Mouse (Mus musculus) heart, postnatal 36 days (tissue): ENCODE measurements at regions not wholly inside any gene's neighbourhood (a gene's known extent, or its start where the extent isn't known, plus 50 kb on each side); places are given as distances from the start of the nearest gene placed in this dataset.

Experiments
- DNase-seq, 2 experiments: peaks; one replicate each; pipeline ENCODE4 v3.0.0; 2021 to 2022
- intact Hi-C: fragments of 180-260 bp; cut with DNase I; formaldehyde crosslinking; loops from one replicate; pipeline ENCODE4 v1.15.1; 2025

- intact Hi-C loops, result no loop called here
- DNase-seq, result peak in 1 of 2 experiments; percentile 16
Observed at GRCm38 (mm10) chr6:51641965-51642364, 118.3 kb downstream of the Snx10 start.

DNA sequence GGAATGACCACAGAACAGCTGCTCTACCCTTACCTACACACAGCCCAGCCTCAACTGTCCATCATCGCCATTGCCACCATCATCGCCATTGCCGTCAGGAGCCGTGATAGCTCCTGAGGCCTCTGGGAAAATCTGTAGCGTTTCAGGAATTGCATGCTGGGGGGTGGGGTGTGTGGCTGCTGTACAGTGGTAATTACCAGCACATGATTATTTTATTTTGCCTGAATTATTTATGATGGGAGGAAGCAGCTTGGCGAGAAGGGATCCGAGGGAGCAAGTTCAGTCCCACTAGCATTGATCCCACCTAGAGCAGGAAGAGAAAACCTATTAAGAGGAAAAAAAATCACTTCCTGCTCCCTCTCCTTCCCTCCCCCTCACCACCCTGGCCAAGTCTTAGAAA is 125.1 kb downstream of the Snx10 start:
- DNase-seq, result no peak
- intact Hi-C loops, result no loop called here

- intact Hi-C loops, result no loop called here
- no peak for DNase-seq
Observed at GRCm38 (mm10) chr6:51653753-51654152, 130.1 kb downstream of the Snx10 start.

GRCm38 (mm10) chr6:51654991-51655390 is 131.3 kb downstream of the Snx10 start:
- intact Hi-C loops, result no loop called here
- DNase-seq, result no peak

GRCm38 (mm10) chr6:51656078-51656477 is 132.4 kb downstream of the Snx10 start:
- intact Hi-C loops, result no loop called here
- no peak for DNase-seq

DNA sequence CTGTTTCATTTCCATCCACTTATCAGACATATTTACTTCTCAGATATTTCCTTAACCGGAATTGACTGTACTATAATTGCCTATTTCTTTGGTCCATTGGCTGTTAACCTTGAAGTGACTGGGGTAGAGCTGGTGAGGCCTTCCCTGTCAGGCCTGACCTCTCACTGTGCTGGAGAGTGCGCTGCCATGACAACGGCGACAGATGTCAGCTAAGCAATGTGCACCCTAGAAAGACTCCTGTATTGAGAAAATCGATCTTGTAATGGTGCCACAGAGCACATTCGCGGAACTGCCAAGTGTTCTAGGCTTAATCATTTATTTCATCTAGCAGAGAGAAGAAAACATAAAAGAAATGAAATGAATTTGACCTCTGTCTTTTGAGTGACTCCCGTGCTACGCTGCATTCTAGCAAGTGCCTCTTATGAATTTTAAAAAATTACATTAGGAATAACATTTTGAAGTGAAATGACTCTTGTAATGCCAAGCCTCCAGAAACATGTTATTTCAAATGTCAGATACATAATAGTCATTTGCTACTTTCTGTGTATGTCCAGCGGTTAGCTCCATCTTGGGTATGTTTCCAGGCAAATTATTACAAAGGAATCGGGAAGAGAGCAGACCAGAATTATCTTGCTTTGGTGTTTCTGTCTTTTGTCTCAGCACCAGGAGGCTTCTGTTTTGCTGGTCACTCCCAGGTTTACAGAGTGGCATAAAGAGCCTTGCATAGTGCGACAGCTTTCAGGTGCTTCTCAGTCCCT is 133.4 kb downstream of the Snx10 start:
- intact Hi-C loops, result no loop called here
- DNase-seq, result no peak

DNA sequence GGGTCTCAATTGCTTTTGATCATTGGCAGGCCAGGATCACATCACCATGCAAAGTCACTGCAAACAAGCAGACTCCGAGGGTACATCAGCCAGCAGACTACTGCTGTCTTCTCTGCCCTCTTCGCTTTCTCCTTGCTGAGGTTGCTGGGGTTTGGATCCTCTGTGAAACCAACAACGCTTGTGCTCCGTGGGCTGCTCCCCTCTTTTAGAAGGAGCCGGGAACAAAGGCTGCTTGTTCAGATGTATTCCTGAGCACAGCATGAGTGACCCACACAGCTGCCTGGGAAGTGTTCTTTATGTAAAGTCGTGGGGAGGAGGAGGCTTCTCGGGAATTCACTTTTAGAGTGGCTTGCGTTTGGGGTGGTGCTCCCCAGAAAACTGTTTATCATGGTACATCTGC is 134.7 kb downstream of the Snx10 start:
- no peak for DNase-seq
- intact Hi-C loops, result no loop called here

- intact Hi-C loops, result no loop called here
- no peak for DNase-seq
Observed at GRCm38 (mm10) chr6:51663178-51663577, 139.5 kb downstream of the Snx10 start.

DNA sequence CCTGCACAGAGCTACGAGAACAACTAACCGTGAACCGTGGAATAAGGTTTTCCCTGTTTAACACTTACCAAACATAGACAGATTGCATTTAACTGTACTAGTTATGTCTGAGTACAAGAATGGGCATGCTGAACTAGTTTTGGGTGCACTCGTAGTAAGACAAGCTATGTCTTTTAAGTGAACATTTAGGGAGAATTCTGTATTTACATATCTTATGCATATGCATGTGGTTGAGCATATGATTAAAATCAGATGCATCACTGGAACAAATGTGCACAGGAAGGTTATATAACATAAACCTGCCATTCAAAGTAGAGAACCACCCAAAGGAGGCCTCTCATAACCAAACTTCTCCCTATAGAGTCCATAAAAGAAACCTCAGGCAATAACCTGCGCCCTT is 140.3 kb downstream of the Snx10 start:
- no peak for DNase-seq
- intact Hi-C loops, result no loop called here

DNA sequence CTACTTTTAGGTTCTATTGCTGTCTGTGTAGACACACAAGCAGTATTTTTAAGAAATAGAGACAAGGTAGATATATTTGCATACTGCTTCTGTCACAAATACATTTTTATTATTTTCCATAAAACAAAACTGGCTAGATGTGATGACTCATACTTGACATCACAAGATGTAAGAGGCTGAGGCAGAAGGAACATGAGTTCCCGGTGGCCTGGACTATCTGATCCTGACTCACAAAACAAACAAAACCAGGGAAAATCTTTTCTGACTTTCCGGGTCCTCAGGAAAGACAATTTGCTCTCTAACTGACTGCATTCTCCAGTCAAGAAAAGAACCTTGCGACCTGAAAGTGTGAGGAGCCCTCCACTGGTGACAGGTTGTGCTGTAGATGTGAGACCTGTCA is 143.3 kb downstream of the Snx10 start:
- intact Hi-C loops, result no loop called here

DNA sequence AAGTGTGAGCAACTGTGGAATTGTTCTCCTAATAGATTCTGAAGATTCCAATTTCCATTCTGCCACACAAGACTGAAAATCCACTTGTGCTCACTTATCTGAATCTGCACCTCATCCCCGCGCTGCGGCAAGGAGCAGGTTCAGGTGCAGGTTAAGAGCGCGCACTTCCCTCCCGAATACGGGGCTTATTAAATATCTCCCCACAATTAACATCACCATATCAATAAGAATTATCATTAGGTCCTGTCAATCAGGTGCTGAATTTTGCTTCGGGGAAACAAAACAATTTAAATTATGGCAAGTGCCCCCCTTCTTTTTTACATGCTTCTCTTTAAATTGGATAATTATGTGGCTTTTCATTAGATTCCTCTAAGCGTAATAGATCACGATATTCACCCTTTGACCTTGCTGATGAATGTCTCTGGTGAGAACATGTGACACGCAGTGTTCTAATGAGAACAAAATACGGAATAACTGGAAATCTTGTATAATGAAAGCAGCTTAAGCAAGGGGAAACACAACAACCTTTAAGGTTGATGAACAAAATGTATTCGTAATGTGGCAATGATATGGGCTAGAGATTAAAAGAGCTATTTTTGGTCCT is 151.7 kb downstream of the Snx10 start:
- intact Hi-C loops, result no loop called here
- no peak for DNase-seq

More for the DNA sequence above, 143.3 kb downstream of the Snx10 start:
- no peak for DNase-seq

DNA sequence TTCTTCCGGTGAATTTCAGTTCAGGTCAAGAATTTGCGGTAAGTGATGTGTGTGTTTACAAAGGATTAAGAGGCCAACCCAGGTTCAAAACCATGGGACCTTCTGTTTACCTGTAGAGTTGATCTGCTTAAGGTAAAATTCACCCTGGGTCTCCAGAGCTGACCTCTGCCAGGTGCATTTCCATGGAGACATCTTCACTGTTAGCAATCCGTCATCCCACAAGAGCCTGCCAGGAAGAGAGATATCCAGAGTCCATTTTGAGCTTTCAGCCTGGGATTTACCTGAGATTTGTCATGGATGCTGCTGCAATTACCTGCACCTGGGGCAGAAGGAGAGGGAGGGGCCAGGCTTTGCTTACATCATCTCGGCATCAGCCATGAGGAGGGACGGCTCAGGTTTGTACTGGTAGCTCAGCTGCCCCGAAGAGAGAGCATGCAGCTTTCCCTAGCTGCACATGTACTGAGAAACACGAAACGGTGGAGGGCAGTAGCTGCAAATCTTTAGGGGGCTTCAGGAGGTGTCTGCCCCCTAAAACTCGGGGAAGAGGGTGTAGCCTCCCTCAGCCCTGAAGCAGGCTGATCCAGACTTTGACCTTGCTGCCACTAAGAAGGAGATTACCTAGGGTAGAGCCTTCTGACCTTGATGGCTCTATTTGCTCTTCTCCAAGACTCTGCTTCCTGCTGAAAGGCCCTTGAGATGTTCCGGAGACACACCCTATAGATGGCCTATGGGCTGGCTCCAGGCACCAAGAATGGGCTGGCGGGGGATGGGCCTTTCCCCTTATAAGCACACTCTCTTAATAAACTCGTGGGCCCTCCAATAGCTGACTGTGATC is 153.7 kb downstream of the Snx10 start:
- intact Hi-C loops, result no loop called here
- no peak for DNase-seq

- intact Hi-C loops, result no loop called here
- DNase-seq, result no peak
Observed at GRCm38 (mm10) chr6:51678743-51679142, 155.0 kb downstream of the Snx10 start.

GRCm38 (mm10) chr6:51680239-51680857 is 156.6 kb downstream of the Snx10 start:
- intact Hi-C loops, result no loop called here
- DNase-seq, result peak in 1 of 2 experiments; percentile 20

- no peak for DNase-seq
- intact Hi-C loops, result no loop called here
Observed at GRCm38 (mm10) chr6:51683131-51683530, 159.4 kb downstream of the Snx10 start.

GRCm38 (mm10) chr6:51685651-51686287 is 162.1 kb downstream of the Snx10 start:
- DNase-seq, result no peak
- intact Hi-C loops, result no loop called here

DNA sequence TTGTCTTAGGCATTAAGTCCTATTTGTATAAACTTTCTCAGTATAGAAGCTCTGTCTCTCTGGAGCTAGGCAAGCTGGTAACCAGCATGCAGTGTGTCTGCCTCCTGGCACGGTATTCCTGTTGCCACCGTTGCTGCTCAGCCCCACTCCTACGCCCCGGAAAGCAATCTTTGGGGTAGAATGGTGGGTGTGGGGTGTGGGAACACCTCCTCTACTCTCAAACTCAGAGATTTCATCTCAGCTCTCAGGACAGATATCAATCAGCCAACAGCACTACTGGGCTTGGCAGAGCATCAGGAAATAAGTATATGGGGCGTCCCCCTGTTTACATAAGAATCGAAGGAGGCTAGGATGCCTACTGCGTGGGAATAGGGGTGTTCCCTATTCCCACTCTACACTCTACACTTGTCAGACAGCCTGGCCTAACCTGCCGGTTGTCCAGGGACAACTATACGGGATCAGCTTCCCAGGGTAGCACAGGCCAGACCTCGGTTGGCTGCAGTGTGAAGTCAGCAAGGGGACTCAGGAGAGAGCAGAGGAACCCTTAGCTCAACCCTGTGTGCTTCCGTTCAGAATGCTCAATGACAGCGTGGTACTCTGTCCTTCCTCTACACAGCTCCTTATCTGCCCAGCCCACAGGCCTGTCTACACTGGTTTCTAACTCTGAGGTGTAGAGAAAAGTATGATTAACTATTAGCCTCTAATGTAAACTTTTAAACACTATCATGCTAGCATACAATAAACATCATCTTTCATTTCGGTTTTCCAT is 167.3 kb downstream of the Snx10 start:
- intact Hi-C loops, result no loop called here
- DNase-seq, result no peak

- DNase-seq, result no peak
- intact Hi-C loops, result no loop called here
Observed at GRCm38 (mm10) chr6:51693984-51694383, 170.3 kb downstream of the Snx10 start.

DNA sequence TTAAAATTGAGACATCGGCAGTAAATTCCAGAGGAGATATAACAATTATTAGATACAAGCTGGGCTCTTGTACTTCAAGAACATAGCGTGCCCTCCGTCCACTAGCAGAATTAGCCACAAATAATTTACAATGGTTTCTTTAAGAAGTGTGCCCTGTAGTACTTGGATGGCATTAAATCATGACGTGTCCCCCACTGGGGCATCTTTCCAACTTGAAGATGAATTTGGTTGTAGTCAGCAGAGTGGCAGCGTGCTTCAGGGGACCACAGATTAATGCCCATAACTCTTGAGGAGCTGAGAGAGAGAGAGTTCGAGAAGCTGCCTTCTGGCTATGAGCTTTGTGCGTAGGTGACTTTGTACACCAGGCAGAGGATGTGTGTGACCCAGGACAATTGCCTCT is 172.7 kb downstream of the Snx10 start:
- DNase-seq, result no peak
- intact Hi-C loops, result no loop called here

DNA sequence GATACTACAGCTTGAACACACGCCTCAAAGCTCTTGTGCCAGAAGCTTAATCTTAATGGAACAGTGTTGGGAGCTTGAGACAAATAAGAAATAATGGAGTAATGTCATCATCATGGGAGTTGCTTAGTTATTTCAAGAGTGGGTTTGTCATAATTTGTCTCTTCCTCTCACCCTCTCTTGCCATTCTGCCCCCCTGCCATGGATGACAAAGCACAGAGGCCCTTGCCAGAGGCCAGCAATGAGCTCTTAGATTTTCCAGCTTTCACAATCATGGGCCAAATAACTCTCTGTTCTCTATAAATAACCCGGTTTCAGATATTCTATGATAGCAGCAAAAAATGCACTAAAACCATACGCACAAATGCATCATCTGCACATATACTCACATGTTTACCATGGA is 174.1 kb downstream of the Snx10 start:
- intact Hi-C loops, result no loop called here
- DNase-seq, result no peak
